Mouse (Mus musculus) monocyte, adult 5-6 weeks (primary cell): Measurements from ENCODE around the gene Fbh1. TPM values are rescaled to one million over a fixed set of nuclear protein-coding genes. Genes with fewer than 3 reads are reported as not detected.
"Not testable (repeated sequence)": the region's sequence is repeated elsewhere in the genome, so short reads cannot be mapped to it uniquely, and the experiment has no call there.

Experiments used
- ATAC-seq: fragments of 153-309, 156-312 bp; replicated peaks from 2 replicates; pipeline ENCODE4 v1.8.0; 2017; ENCODE audit warnings: mild to moderate bottlenecking; ENCODE audit not compliant: low TSS enrichment, insufficient number of reproducible peaks, severe bottlenecking, poor library complexity, low FRiP score
- total RNA-seq: library from RNA; stranded (forward); fragments of 200-1000, 200-491, 200-594 nt; gene quantifications from 3 replicates; pipeline ENCODE4 v1.2.3, GENCODE M21; 2017

Fbh1 gene
- total RNA-seq, 1 experiment from 2014 or later, result 90.9 TPM

DNA sequence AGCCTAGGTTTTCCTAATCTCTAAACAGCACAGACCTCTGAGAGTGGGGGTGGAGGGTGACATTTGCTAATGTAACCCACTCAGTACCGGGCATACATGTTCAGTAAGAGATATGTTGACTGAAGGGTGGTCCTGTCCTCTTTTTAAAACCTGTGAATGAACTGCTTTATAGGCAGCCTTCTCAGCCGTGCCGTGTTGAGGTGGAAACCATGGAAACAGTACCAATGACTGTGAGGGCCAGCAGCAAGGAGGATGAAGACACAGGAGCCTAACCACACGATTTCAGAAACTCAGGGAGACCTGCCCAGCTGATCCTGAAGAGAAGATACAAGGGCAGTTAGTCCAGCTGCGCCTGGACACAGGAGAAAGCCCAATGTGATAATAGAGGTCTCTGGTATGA, 44.4 kb downstream of the Fbh1 start:
- no peak for ATAC-seq

DNA sequence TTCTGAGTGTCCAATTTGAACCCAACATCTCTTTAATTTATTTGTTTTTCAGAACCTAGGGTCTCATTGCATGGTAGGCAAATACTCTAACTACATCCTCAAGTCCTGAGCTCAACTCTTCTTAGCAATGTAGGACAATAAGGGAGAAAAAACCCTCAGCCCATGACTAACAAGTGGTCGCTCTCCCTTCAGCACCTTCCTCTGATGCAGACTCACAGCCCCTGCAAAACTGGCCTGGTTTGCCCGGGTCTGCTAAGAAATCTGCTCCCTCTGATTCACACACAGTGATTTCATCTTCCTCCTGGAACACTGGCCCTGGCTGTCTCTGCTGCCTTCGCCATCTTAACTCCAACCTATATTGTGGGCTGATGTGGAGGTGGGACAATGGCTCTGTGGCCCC, 48.3 kb downstream of the Fbh1 start:
- no peak for ATAC-seq

DNA sequence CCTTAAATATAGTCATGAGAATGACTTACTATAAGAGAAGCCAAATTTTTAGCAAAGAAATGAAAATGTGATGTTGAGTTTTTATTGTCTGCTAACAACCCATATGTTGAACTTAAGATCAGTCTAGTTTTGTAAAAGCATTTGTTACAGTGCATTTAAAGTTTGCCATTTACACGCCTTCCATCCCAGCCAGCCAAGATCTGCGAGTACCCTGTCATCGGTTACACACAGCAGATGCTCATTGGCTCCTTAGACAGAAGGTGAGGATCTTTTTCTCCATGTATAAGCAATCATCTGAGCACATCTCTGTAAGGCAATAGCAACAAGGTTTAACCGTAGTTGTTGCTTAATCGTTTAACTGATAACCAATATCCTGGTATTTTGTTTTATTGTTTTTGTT, 49.8 kb downstream of the Fbh1 start:
- no peak for ATAC-seq

DNA sequence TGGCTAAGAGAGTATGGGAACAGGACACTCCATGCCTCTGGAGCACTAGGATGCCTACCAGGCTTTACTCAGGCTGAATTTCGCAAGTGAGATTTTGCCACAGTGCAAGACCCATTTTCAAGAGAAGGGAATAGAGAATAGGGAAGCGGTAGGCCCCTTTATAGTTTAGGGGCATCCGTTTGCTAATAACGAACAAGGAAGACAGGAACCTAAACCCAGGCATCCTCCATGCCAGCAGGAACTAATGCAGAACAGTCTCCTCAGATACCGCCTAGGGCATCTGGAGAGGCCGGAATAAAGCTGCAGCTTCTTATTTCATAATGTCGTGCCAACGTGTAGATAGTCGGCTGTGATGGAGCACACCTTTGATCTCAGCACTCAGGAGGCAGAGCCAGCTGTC, 54.8 kb downstream of the Fbh1 start:
- ATAC-seq, result no peak

DNA sequence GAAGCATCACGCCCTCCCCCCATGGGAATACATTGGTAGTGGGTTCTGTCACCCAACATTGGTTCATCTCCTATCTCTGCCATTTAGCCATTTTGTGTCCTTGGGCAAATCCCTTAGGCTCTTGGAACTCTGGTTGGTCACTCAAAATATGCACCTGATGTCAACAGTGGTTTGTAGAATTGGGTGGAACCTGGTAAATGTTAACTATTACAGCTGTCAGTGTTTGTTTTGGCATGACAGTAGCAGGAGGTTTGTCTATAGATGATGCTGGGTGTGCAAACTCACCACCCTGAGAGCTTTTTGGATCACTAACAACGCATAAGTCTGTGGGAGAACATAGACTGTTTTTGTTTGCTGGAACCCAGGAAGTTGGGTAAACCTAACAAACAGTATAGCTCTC, 58.8 kb downstream of the Fbh1 start:
- no peak for ATAC-seq

DNA sequence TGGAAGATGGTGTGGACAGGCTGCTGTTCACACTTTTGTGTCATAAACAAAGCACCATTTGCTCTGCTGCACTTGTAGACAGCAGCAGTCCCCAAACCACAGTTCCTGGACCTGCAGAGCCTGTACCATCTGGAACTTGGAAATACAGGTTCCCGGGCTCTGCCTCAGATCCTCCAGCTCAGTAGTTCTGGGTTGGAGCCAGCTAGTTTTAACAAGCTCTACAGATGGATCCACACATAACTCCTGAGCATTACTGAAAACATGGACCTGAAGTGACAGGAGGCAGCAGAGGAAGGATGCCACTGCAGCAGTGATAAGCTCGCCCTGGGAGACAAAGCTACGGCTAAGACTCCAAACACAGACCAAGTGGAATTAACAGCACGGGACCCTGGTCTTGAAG, 62.8 kb downstream of the Fbh1 start:
- ATAC-seq, result no peak

DNA sequence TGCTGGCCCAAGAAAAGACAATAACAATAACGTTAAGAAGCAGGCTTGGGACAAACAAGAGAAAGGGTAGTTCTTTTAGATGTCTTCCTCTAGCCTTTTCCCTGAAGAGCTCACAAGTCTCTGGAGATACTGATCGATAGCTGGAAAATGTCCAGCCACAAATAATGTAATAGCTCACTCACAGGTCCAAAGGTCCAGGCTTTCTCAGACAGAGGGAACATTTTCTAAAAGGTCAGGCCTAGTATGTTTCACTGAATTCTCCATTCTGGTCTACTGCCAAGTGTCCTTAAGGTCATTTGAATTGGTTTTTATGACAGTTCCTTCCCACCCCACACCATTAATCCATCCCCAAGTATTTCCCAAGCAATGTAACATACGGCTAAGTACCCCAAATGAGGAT, 64.4 kb downstream of the Fbh1 start:
- no peak for ATAC-seq

DNA sequence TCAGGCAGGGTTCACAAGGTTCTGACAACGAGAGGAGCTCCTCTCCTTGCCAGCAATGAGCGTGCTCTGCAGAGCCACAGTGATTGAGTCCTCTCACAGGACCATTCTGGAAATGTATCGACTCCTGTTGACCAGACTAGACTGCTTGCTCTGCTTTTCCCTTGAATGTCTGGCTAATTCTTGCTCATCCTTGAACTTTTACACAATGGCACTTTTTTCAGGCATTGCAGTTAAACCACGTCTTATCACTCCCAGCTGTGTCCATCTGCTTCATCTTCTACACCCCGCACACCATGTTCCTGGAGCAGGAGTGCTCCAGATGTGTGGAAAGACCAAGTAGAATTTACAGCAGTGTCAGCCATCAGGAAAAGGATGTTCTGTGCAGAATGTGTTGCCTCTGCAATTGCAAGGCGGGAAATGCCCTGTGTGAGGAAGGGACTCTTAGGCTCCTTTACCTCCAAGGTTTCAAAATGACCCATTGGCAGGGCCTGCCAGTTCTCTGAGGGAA, 64.8 kb downstream of the Fbh1 start:
- no peak for ATAC-seq

DNA sequence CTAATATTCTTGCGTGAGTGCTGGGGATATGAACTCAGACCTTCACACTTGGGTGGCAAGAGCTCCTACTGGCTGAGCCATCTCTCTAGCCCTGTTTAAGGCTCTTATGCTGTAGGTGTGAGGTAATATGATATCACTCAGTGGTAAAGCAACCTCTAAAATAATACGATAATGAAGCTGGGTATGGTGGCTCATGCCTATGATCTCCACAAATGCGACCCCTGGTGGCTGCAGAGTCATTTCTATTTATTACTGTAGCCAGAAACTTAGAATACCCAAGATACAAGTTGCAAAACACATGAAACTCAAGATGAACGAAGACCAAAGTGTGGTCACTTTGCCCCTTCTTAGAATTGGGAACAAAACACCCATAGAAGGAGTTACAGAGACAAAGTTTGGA, 67.3 kb downstream of the Fbh1 start:
- not testable (repeated sequence) for ATAC-seq

DNA sequence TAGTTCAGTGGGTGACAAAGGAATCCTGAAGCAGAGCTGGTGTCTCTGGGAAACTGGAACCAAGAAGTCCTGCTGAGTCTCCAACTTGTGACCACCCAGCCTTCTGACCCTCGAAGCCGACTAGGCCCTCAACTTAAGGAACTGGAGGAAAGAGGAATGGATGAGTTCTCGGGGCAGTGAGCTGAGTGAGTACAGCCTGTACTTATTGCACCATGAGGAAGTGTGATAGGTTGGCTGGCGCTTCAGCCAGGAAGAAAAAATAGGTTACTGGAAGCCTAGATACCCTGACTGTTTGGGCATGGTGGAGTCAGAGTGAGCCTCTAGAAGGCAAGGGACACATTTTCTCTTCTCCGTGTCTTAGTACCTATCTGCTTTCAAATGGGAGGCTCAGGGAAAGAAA, 68.8 kb downstream of the Fbh1 start:
- ATAC-seq, result no peak

DNA sequence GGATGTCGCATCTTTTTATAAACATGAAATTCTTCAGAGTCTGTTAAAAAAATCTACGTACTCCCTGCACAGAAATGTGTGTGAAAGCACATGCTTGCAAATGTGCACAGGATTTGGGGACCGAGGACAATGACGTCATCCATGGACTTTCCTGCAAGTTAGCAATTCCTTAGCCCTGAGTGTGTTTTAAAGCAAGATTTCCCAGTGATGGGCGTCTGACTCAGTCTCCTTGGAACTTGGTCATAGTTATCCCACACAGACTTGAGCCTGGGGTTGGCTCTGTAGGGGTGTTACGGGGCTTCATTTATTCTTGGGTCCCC, 70.7 kb downstream of the Fbh1 start:
- no peak for ATAC-seq

DNA sequence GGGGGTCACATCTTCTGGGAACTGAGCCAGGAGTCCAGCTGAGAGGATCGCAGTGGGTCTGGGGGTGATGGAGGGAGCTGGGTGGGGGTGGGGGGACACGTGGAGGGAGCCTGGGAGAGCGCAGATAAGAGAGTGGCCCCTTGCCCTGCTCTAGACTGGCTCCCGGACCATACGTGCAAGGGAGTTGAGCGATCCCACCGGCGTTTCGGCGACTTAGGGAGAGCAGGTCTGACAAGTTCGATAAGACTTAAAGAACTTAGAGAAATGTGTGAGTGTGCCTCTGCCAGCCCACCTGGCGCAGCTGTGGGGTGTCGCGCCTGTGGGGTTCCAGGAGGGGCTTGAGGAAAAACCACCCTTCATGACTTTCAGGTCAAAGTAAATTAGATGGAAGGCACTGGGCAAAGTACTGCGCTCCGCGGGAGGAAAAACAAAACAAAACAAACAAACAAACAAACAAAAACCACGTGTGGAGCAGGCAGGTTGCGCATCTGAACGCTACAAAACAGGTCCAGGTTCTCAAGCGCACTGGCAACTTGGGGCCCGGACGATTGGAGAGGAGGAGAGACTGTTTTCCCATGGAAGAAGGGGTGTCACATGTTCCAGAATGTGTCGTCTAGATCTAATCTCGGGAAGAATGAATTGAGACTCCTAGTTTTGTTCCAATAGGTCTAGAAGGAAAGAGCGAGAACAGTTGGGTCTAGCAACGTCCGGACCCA, 71.2 kb downstream of the Fbh1 start:
- peak; percentile 10; the same call in 1 of the 2 replicates for ATAC-seq

DNA sequence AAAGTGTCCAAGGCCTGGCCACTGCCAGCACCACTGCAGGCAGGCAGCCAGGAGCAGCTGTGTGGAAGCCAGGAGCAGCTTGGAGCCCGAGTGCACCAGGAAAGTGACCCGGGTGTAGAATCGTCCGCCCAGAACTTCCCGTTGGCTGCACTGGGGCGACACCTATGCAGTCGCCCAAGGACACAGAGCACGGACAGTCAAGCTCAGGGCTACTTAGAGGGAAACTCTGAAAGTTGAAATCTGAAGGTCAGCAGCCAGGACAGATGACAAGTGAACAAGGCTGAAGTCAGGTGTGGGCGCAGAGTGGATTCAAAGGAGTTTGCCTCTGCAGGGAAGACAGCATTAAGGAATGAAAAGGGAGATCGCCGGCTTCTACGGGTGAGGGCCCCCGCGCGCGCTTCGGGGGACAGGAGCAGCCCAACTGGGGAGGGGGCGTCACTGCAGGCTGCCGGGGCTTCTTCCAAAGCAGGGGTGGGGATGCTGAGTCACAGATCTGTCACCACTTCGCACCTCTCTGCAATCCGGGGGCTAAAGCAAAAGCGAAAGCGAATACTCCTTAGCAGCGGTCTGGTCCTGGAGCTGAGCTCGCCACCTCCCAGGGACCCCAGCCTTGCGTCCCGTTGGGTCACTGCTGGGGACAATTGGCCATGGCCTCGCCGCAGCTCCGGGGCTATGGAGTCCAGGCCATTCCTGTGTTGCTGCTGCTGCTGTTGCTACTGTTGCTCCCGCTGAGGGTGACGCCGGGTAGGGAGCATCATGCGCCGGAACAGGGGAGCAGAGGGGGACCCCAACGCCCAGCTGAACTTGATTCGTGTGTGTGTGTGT, 72.0 kb downstream of the Fbh1 start, which contains the start of gene Il15ra:
Il15ra (plus strand) TSS at position 90 of the 825 bp plus-strand sequence.
- ATAC-seq, result peak; percentile 59

DNA sequence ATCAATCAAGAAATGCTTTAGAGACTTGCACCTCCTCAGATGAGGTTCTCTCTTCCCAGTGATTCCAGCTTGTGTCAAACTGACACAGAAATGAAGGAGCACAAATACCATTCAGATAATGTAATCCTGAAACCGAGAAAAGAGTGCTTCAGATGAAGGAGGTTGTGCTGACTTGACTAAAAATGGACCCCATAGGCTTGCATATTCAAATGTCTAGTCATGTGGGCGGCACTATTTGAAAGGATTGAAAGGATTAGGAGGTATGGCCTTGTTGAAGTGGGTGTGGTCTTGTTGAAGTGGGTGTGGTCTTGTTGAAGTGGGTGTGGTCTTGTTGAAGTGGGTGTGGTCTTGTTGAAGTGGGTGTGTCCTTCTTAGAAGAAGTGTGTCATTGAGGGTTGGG, 77.5 kb downstream of the Fbh1 start:
- no peak for ATAC-seq

DNA sequence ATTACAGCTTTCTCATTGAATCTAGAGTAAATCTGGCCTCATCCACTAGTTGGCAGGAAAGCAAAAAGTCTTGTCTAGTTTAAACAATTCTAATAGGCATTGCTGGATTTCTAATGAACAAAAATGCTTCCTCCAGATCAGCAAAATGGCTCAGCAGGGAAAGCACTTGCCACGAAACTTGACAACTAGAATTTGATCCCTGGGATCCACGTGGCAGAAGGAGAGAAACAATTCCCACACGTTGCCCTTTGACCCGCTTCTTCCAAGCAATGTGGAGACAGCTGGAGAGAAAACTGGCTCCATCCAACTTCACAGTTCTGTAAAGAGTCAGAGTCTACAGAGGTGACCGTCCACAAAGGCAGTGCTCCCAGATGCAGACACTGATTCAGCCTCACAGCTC, 78.4 kb downstream of the Fbh1 start:
- no peak for ATAC-seq

DNA sequence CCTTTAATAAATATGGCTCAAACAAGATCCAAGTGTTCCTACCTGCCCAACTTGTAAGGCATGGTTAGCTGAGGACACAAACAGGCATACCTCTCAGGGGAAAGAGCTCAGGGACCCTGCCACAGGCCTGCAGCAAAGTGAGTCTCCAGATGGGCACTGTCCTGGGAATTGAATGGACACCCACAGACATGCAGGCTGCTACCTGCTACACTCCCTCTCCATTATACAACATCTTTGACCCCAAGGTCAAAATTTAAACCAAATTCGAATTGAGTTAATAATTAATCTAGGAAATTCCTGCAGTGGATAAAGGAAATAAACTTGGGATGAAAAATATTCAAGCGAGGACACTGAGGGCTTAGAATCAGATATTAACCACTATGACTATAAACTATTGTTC, 81.5 kb downstream of the Fbh1 start:
- ATAC-seq, result no peak

DNA sequence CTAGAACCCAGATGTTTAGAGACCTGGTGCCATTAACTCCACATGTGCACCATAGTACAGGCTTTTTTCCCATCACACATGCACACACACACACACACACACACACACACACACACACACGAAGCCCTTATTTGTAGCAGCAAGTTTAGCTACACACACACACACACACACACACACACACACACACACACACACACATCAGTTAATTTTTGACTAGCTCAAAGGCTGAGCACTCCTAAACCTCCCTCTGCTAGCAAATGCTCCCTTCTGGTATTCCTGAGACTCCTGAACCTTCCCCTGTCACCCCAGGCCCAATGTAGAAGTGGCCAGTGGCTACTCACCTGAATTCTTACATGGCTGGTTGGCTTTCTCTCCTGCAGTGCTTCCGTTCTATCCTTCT, 83.3 kb downstream of the Fbh1 start:
- no peak for ATAC-seq

DNA sequence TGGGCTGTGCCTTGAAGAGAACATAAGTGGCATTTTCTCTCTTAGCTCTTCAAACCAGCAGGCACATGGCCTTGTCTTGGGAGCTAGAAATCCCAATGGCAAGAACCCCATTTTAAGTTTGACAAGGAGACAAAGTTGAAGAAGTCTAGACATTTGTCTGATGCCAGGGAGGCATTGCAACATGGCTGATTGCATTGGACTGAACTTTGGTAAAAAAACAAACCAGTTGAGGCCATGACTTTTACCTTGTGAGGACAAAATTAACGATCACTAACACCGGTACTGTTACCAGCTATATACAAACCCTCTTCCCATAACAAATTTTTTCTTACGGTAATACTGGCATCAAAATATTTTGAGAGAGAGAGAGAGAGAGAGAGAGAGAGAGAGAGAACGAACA, 84.0 kb downstream of the Fbh1 start:
- no peak for ATAC-seq
